Mouse (Mus musculus): ENCODE data around the gene Ppme1.
A peak's percentile ranks its signal among the peaks of the same experiment; 100 is the strongest.

The Ppme1 gene

GRCm38 (mm10) chr7:100325482-100325881, 46.6 kb downstream of the Ppme1 start:
- peak; percentile 55 for DNase-seq

- no peak for DNase-seq
Measured at GRCm38 (mm10) chr7:100323721-100324120, 48.4 kb downstream of the Ppme1 start.

- no peak for DNase-seq
Measured at GRCm38 (mm10) chr7:100317534-100317933, 54.6 kb downstream of the Ppme1 start.

GRCm38 (mm10) chr7:100316924-100317323, 55.2 kb downstream of the Ppme1 start:
- DNase-seq, result no peak

GRCm38 (mm10) chr7:100312716-100313115, 59.4 kb downstream of the Ppme1 start:
- DNase-seq, result no peak

- no peak for DNase-seq
Measured at GRCm38 (mm10) chr7:100310290-100310689, 61.8 kb downstream of the Ppme1 start.

GRCm38 (mm10) chr7:100309679-100310078, 62.4 kb downstream of the Ppme1 start:
- no peak for DNase-seq

- DNase-seq, result no peak
Measured at GRCm38 (mm10) chr7:100309216-100309615, 62.9 kb downstream of the Ppme1 start.

- DNase-seq, result peak; percentile 76
Measured at GRCm38 (mm10) chr7:100307872-100308653, 64.0 kb downstream of the Ppme1 start.

GRCm38 (mm10) chr7:100305894-100306293, 66.2 kb downstream of the Ppme1 start:
- DNase-seq, result no peak

- peak; percentile 83 for DNase-seq
Measured at GRCm38 (mm10) chr7:100302316-100302715, 69.8 kb downstream of the Ppme1 start.

GRCm38 (mm10) chr7:100301390-100301789, 70.7 kb downstream of the Ppme1 start:
- DNase-seq, result no peak

GRCm38 (mm10) chr7:100298861-100299510, 73.1 kb downstream of the Ppme1 start:
- no peak for DNase-seq

- no peak for DNase-seq
Measured at GRCm38 (mm10) chr7:100296699-100297098, 75.4 kb downstream of the Ppme1 start.

GRCm38 (mm10) chr7:100295745-100296144, 76.4 kb downstream of the Ppme1 start:
- peak; percentile 43 for DNase-seq

GRCm38 (mm10) chr7:100293546-100293945, 78.6 kb downstream of the Ppme1 start:
- no peak for DNase-seq

GRCm38 (mm10) chr7:100288622-100289021, 83.5 kb downstream of the Ppme1 start:
- no peak for DNase-seq

GRCm38 (mm10) chr7:100287748-100288578, 84.1 kb downstream of the Ppme1 start:
- DNase-seq, result no peak

GRCm38 (mm10) chr7:100285383-100285782, 86.7 kb downstream of the Ppme1 start, which contains the start of gene P4ha3:
TSS of gene P4ha3 (plus strand) at chr7:100285520.
- peak; percentile 40 for DNase-seq

GRCm38 (mm10) chr7:100283298-100283697, 88.8 kb downstream of the Ppme1 start:
- DNase-seq, result no peak

- DNase-seq, result no peak
Measured at GRCm38 (mm10) chr7:100281596-100281995, 90.5 kb downstream of the Ppme1 start.

GRCm38 (mm10) chr7:100279803-100280202, 92.3 kb downstream of the Ppme1 start:
- DNase-seq, result peak; percentile 50

Measured in right cerebral cortex, adult 18-20 months (tissue).